Mouse (Mus musculus) left cerebral cortex, postnatal 14 days (tissue): ENCODE data around the gene Parvb. TPM values are rescaled to one million over a fixed set of nuclear protein-coding genes. Genes with fewer than 3 reads are reported as not detected.

ENCODE experiments used
- DNase-seq, 2 experiments: peaks; one replicate each; pipeline ENCODE4 v3.0.0; 2021 to 2022; ENCODE audit warnings: low spot score in 2 of 2, mixed read lengths in 1 of 2
- intact Hi-C: fragments of 180-260 bp; cut with DNase I; formaldehyde crosslinking; loops from one replicate; pipeline ENCODE4 v1.15.1; 2025
- total RNA-seq, 2 experiments: library from RNA; stranded (reverse); gene quantifications; 2 replicates each; pipeline ENCODE4 v1.2.3; 2021

The Parvb gene
- total RNA-seq, 2 experiments from 2014 or later = 28.4 to 28.7 TPM

DNA sequence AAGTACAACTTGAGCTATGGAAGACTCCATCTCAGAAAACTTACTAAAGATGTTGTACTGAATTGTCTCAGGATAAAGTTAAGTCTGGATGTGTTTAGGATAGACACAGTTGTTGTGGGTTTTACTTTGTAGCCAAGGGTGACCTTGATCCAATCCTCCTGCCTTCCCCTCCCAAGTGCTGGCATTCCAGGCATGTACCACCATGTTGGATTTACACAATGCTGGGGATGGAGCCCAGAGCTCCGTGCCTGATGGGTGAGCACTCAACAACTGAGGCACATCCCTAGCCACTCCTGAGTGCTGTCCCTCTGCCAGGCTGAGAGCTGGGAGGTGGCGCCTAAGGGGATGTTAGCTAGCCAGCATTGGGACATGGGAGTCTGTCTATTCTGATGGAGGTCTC lies 16.6 kb upstream of the Parvb start:
- DNase-seq = no peak
- intact Hi-C loops = no loop called here

GRCm38 (mm10) chr15:84216026-84216425 lies 15.8 kb upstream of the Parvb start:
- DNase-seq = no peak
- intact Hi-C loops = no loop called here

GRCm38 (mm10) chr15:84216461-84217084 lies 15.3 kb upstream of the Parvb start:
- no peak for DNase-seq
- intact Hi-C loops = no loop called here

DNA sequence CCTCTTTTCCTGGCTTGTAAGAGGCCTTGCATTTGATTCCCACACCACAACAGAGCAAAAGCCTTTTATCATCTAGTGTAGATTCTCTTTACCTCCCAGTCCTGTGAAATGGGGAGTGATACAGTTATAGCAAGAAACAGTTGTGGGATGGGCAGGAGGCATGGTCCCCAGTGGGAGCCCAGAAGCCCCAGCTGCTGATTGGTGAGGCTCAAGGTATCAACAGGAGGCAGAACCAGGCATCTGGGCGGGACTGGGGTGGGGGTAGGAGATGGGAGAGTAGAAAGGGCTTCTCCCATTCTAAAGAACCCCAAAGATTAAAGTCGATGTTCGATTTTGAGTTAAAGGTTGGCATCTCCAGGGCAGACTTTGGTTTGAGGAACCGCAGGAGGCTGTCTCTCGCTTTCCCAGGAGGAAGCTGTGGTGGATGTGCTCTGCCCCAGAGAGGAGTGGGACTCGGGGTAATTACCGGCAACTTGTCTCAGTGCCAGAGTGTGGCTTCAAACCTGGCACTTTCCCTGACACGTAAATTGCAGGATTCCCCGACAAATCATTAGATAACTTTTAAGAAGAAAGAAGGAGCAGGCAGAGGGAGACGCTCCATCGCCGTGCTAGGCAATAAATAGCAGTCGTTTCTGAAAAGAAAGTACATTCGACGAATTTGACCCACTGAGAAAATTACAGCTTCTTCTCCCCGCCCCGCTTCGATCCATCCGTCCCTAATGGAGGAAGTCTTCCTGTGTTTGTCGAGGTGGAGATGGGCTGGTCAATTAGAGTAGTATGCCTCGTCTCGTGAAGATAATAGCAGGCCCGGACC lies 13.7 kb upstream of the Parvb start:
- intact Hi-C loops = no loop called here

DNA sequence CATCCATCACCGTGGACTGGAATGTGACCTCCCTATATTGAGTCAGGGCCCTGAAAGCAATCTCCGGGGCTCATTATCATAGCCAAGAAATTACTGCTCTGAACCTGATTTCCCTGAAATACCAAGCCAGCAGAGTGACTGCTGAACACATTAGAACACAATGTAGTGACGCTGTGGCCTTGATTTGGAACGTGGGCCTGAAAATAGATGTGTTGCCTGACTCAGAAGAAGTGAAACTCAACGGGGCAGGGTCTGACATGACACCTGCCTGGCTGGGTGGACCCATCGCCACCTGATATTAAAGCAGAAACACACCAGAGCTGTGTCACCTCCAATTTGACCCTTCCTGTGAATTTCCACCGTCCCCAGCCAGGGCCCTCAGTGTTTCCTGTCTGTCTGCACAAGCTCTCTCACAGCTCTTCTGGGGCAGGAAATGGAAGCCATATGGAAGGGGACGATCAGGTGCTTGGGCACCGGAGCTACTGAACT lies 13.0 kb upstream of the Parvb start:
- DNase-seq = peak in 1 of 2 experiments; percentile 48
- intact Hi-C loops = no loop called here

More for the DNA sequence above, 13.7 kb upstream of the Parvb start:
- no peak for DNase-seq

GRCm38 (mm10) chr15:84221539-84221938 lies 10.3 kb upstream of the Parvb start:
- intact Hi-C loops = no loop called here
- DNase-seq = no peak

DNA sequence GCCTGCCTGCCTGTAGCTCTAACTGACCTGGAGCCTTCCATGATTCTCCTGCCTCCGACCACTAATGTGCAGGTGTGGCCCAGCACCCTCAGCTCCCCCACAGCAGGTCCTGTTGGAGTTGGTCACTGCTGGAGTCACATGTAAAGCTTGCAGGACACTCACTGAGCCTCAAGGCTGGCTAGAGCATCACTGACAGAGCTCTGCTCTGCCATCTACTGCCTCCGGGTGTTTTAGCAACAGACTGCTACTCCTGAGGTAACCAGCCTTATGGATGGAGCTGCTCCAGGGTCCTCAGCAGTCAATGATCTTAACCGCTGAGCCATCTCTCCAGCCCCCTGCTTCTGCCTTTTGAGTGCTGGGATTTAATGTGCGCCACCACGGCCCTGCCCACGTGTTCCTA lies 8.4 kb upstream of the Parvb start:
- intact Hi-C loops = no loop called here

DNA sequence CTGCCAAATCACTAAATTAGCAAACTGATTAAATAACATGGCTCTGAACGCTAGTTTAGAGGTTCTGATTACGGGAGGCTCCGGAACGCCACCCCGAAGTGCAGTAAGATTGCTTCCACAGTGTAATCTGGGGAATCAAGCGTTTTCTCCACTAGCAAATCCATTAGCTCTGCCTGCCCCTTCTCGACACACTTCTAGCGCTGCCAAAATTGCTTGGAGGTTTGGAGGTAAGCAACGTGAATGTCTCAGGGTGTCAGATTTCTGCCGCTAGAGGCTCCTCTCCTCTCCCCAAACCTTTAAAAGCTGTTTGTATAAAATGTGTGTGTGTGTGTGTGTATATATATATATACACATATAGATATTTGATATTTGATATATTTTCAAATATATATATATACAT lies 7.1 kb upstream of the Parvb start:
- intact Hi-C loops = no loop called here
- no peak for DNase-seq

More for the DNA sequence above, 8.4 kb upstream of the Parvb start:
- DNase-seq = peak; percentile 47 to 61

GRCm38 (mm10) chr15:84226918-84227317 lies 4.9 kb upstream of the Parvb start:
- DNase-seq = no peak
- intact Hi-C loops = no loop called here

- no peak for DNase-seq
- intact Hi-C loops = no loop called here
These were observed 1.2 kb upstream of the Parvb start for GRCm38 (mm10) chr15:84230661-84231060.

- intact Hi-C loops = no loop called here
These were observed 630 bp upstream of the Parvb start for GRCm38 (mm10) chr15:84231113-84231712.

DNA sequence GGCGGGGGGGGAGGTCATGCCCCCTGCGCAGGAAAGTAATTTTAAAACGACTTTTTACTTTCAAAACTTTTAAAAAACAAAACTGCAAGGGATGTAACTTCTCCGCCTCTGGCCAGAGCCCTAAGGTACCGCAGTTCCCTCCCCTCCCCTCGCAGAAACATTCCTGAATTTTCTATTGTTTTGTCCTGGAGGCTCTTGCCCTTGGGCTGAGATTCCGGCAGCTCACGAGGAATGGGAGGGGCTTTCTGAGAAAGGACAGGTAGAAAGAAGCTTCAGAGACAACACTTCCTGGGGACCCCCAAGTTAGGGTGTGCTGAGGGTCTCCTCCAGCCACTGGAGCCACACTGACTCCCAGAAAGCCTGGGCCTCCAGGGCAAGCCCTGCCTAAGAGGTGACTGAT lies 766 bp downstream of the Parvb start:
- DNase-seq = no peak
- intact Hi-C loops = no loop called here

More at GRCm38 (mm10) chr15:84231113-84231712, 630 bp upstream of the Parvb start:
- DNase-seq = peak; percentile 57 to 76

DNA sequence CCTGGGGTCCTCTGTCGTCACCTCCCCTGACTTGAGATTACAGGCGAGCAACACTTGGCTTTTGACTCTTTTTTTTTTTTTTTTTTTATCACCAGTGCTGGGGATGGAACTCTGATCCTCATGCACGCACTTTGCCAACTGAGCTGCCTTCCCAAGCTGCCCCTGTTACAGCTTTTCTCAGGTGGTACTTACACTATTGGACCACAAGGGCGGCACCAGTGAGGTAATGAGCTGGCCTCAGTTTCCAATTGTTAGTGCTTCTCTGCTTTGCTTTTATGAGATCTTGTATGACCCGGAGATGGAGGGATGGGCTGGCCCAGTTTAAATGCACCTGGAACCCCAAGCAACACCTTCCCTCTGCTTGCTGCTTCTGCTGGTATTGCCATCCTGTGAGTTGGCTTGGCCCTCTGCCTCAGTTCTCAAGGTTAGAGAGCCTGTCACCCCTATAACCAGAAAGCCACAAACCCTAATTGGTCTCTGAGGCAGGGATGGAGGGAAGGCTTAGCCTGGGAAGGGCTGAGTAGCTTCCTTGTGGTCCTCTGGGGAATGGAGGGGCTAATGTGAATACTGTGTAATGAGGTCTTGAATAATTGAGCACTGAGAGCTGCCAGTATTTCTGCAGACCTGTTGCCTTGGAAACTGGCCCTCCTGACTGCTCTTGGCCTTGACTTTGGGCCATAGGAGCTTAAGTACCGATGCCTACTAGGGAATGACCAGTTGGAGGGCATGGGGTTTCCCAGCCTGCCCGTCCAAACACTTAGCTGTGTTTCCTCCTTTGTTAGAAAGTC lies 3.1 kb downstream of the Parvb start:
- intact Hi-C loops = no loop called here

GRCm38 (mm10) chr15:84235646-84236045 lies 3.8 kb downstream of the Parvb start:
- intact Hi-C loops = no loop called here
- DNase-seq = no peak

More for the DNA sequence above, 3.1 kb downstream of the Parvb start:
- no peak for DNase-seq

GRCm38 (mm10) chr15:84238552-84238951 lies 6.7 kb downstream of the Parvb start:
- intact Hi-C loops = no loop called here
- no peak for DNase-seq

- intact Hi-C loops = no loop called here
- DNase-seq = no peak
These were observed 7.2 kb downstream of the Parvb start for GRCm38 (mm10) chr15:84238991-84239401.

- no peak for DNase-seq
- intact Hi-C loops = no loop called here
These were observed 9.7 kb downstream of the Parvb start for GRCm38 (mm10) chr15:84241520-84241919.

- intact Hi-C loops = no loop called here
- DNase-seq = no peak
These were observed 13.3 kb downstream of the Parvb start for GRCm38 (mm10) chr15:84245104-84245503.

DNA sequence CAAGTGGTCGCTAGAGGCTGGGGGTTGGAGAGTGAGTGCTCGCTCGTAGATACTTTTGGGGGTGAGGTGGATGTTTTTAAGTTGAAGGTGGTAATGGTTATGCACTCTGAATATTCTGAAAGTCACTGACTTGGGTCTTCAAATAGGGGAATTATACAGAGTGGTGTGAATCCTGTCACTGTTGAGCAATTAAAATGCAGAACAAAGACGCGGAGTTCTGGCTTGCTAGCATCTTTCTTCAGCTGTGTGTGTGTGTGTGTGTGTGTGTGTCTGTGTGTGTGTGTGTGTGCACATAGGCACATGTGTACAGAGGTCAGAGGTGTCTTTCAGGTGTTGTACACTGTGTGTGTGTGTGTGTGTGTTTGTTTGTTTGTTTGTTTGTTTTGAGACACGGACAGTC lies 14.4 kb downstream of the Parvb start:
- DNase-seq = no peak
- intact Hi-C loops = no loop called here

- no peak for DNase-seq
- intact Hi-C loops = no loop called here
These were observed 15.5 kb downstream of the Parvb start for GRCm38 (mm10) chr15:84247309-84247708.
